Mouse (Mus musculus) myocyte (in vitro differentiated cells): Measurements from ENCODE around the gene Cd164. TPM values are rescaled to one million over a fixed set of nuclear protein-coding genes. Genes with fewer than 3 reads are reported as not detected.
"Not testable (repeated sequence)": the region's sequence is repeated elsewhere in the genome, so short reads cannot be mapped to it uniquely, and the experiment has no call there.

ENCODE experiments used
- H3K27me3 ChIP-seq: one replicate; pipeline ENCODE4 v1.6.1; 2011; ENCODE audit not compliant: control insufficient read depth, insufficient read depth, insufficient read length
- H3K36me3 ChIP-seq: one replicate; pipeline ENCODE4 v1.6.1; 2011; ENCODE audit not compliant: control insufficient read depth, insufficient read depth
- H3K4me2 ChIP-seq: one replicate; pipeline ENCODE4 v1.6.1; 2011; ENCODE audit warnings: low read depth, control low read depth
- H3K4me3 ChIP-seq: one replicate; pipeline ENCODE4 v1.5.1; 2011; ENCODE audit warnings: mild to moderate bottlenecking, control low read depth, moderate library complexity
- H3K79me2 ChIP-seq: one replicate; pipeline ENCODE4 v1.6.1; 2011; ENCODE audit not compliant: control insufficient read depth, insufficient read depth
- H3ac ChIP-seq: one replicate; pipeline ENCODE4 v1.6.1; 2011; ENCODE audit not compliant: control insufficient read depth, insufficient read length
- CEBPB ChIP-seq: IDR thresholded peaks from 2 replicates; pipeline ENCODE4 v1.6.1; 2011; ENCODE audit warnings: mild to moderate bottlenecking, moderate library complexity; ENCODE audit not compliant: poor library complexity, insufficient read depth, severe bottlenecking
- E2F4 ChIP-seq: IDR thresholded peaks from one replicate; pipeline ENCODE4 v1.6.1; 2011; ENCODE audit warnings: mild to moderate bottlenecking, control low read depth, moderate library complexity; ENCODE audit not compliant: insufficient read depth
- MAX ChIP-seq: IDR thresholded peaks from one replicate; pipeline ENCODE4 v1.6.1; 2011; ENCODE audit warnings: low read depth, mild to moderate bottlenecking, control low read depth
- MYOD1 ChIP-seq, 3 experiments: IDR thresholded peaks; one replicate each; pipeline ENCODE4 v1.6.1; 2011; ENCODE audit warnings: control low read depth in 2 of 3, low read depth in 2 of 3, mild to moderate bottlenecking in 2 of 3, moderate library complexity in 1 of 3; ENCODE audit not compliant: insufficient read length in 2 of 3, control insufficient read depth in 1 of 3
- MYOG ChIP-seq, 3 experiments: IDR thresholded peaks; one replicate each; pipeline ENCODE4 v1.6.1; 2011; ENCODE audit warnings: control low read depth in 2 of 3, low read depth in 2 of 3, mild to moderate bottlenecking in 2 of 3; ENCODE audit not compliant: insufficient read length in 2 of 3, control insufficient read depth in 1 of 3, insufficient read depth in 1 of 3
- POLR2A ChIP-seq: IDR thresholded peaks from one replicate; pipeline ENCODE4 v1.6.1; 2011; ENCODE audit warnings: low read depth, mild to moderate bottlenecking, control low read depth, moderate library complexity; ENCODE audit not compliant: insufficient read length
- POLR2AphosphoS2 ChIP-seq: IDR thresholded peaks from one replicate; pipeline ENCODE4 v1.6.1; 2011; ENCODE audit warnings: low read depth, control low read depth; ENCODE audit not compliant: insufficient read length
- REST ChIP-seq: IDR thresholded peaks from one replicate; pipeline ENCODE4 v1.6.1; 2011; ENCODE audit warnings: mild to moderate bottlenecking, control low read depth, moderate library complexity; ENCODE audit not compliant: insufficient read depth, insufficient read length
- SRF ChIP-seq: IDR thresholded peaks from one replicate; pipeline ENCODE4 v1.6.1; 2011; ENCODE audit warnings: low read depth; ENCODE audit not compliant: control insufficient read depth, insufficient read length
- TCF12 ChIP-seq: IDR thresholded peaks from one replicate; pipeline ENCODE4 v1.6.1; 2011; ENCODE audit warnings: mild to moderate bottlenecking, control low read depth; ENCODE audit not compliant: poor library complexity, insufficient read depth, severe bottlenecking
- TCF3 ChIP-seq: IDR thresholded peaks from one replicate; pipeline ENCODE4 v1.6.1; 2011; ENCODE audit warnings: low read depth, control low read depth; ENCODE audit not compliant: insufficient read length
- USF1 ChIP-seq: IDR thresholded peaks from one replicate; pipeline ENCODE4 v1.6.1; 2011; ENCODE audit warnings: low read depth, mild to moderate bottlenecking, control low read depth, moderate library complexity
- polyA plus RNA-seq: library from polyadenylated mRNA; unstranded; fragments of >200 nt; fragmentation: generic; extraction: Trizol; gene quantifications from one replicate; pipeline ENCODE4 v1.2.1, GENCODE M21; 2012; ENCODE audit warnings: missing spikeins

Cd164 gene
- polyA plus RNA-seq, 1 experiment, result 203 TPM

- peak; percentile 72 for TF ChIP-seq USF1
- no peak for TF ChIP-seq TCF3
- TF ChIP-seq REST, result no peak
- no peak for TF ChIP-seq MAX
- TF ChIP-seq POLR2A, result no peak
- no peak for TF ChIP-seq POLR2AphosphoS2
- peak; percentile 46 for TF ChIP-seq SRF
- no peak for TF ChIP-seq MYOD1 (IDR thresholded peaks at IDR 0.05; ENCODE audit: control insufficient read depth in 1 of 3, insufficient read length in 2 of 3, low read depth in 2 of 3)
- no peak for TF ChIP-seq TCF12
- H3K27me3 ChIP-seq, result peaks cover 3% of the 10 kb centered on the region
- H3K4me3 ChIP-seq, result no peak overlapping the region
- H3K4me2 ChIP-seq, result peak overlapping the region; percentile 20
- H3K36me3 ChIP-seq, result no peaks in the 10 kb centered on the region
- no peak overlapping the region for H3ac ChIP-seq
- no peaks in the 10 kb centered on the region for H3K79me2 ChIP-seq
Observed at GRCm38 (mm10) chr10:41500941-41501340, 18.3 kb upstream of the Cd164 start.

GRCm38 (mm10) chr10:41504996-41505395, 14.2 kb upstream of the Cd164 start:
- H3K4me2 ChIP-seq, result no peak overlapping the region
- no peaks in the 10 kb centered on the region for H3K79me2 ChIP-seq
- H3ac ChIP-seq, result no peak overlapping the region
- no peaks in the 10 kb centered on the region for H3K36me3 ChIP-seq
- TF ChIP-seq TCF3 (no peak), TCF12 (no peak), USF1 (no peak), CEBPB (no peak), POLR2AphosphoS2 (no peak), E2F4 (no peak)
- H3K4me3 ChIP-seq, result no peak overlapping the region
- H3K27me3 ChIP-seq, result no peaks in the 10 kb centered on the region

- H3K36me3 ChIP-seq, H3K27me3 ChIP-seq, H3ac ChIP-seq, H3K79me2 ChIP-seq, H3K4me3 ChIP-seq, H3K4me2 ChIP-seq: not testable (repeated sequence)
- TF ChIP-seq SRF, result peak; percentile 27
Observed at GRCm38 (mm10) chr10:41505446-41505845, 13.8 kb upstream of the Cd164 start.

GRCm38 (mm10) chr10:41509160-41509559, 10.1 kb upstream of the Cd164 start:
- TF ChIP-seq TCF3 (no peak), POLR2A (no peak), USF1 (no peak), E2F4 (no peak), POLR2AphosphoS2 (no peak), CEBPB (no peak), MAX (no peak), MYOG (IDR thresholded peaks at IDR 0.05; ENCODE audit: control insufficient read depth in 1 of 3, insufficient read depth in 1 of 3, insufficient read length in 2 of 3, low read depth in 2 of 3) (no peak), REST (no peak), SRF (no peak), TCF12 (no peak)
- Histone ChIP-seq H3K79me2 (no peaks in the 10 kb centered on the region), H3ac (no peak overlapping the region), H3K36me3 (no peaks in the 10 kb centered on the region), H3K4me3 (no peak overlapping the region), H3K27me3 (no peaks in the 10 kb centered on the region), H3K4me2 (no peak overlapping the region)

GRCm38 (mm10) chr10:41514301-41514700, 4.9 kb upstream of the Cd164 start:
- H3K79me2 ChIP-seq, result no peaks in the 10 kb centered on the region
- no peak for TF ChIP-seq TCF12
- TF ChIP-seq MAX, result no peak

GRCm38 (mm10) chr10:41514921-41515320, 4.3 kb upstream of the Cd164 start:
- TF ChIP-seq SRF (no peak), REST (no peak), CEBPB (no peak), MYOD1 (IDR thresholded peaks at IDR 0.05; ENCODE audit: control insufficient read depth in 1 of 3, insufficient read length in 2 of 3, low read depth in 2 of 3) (no peak), TCF3 (no peak), TCF12 (no peak), E2F4 (no peak), MAX (no peak), USF1 (no peak), POLR2A (no peak), POLR2AphosphoS2 (no peak), MYOG (IDR thresholded peaks at IDR 0.05; ENCODE audit: control insufficient read depth in 1 of 3, insufficient read depth in 1 of 3, insufficient read length in 2 of 3, low read depth in 2 of 3) (no peak)

More at GRCm38 (mm10) chr10:41514301-41514700, 4.9 kb upstream of the Cd164 start:
- H3ac ChIP-seq, result no peak overlapping the region
- no peak overlapping the region for H3K4me3 ChIP-seq
- H3K4me2 ChIP-seq, result no peak overlapping the region
- no peaks in the 10 kb centered on the region for H3K36me3 ChIP-seq
- H3K27me3 ChIP-seq, result no peaks in the 10 kb centered on the region

More at GRCm38 (mm10) chr10:41514921-41515320, 4.3 kb upstream of the Cd164 start:
- peaks cover 4% of the 10 kb centered on the region for H3K79me2 ChIP-seq
- no peaks in the 10 kb centered on the region for H3K27me3 ChIP-seq
- H3ac ChIP-seq, result no peak overlapping the region
- H3K36me3 ChIP-seq, result no peaks in the 10 kb centered on the region
- H3K4me3 ChIP-seq, result no peak overlapping the region
- no peak overlapping the region for H3K4me2 ChIP-seq
